Mouse (Mus musculus) hindbrain, embryonic 11.5 days (tissue): ENCODE measurements around the gene Socs2. TPM values are rescaled to one million over a fixed set of nuclear protein-coding genes. Genes with fewer than 3 reads are reported as not detected.
"Not testable (repeated sequence)": the region's sequence is repeated elsewhere in the genome, so short reads cannot be mapped to it uniquely, and the experiment has no call there.

Experiments
- ATAC-seq: fragments of 200-750 bp; cut with Nextera tagmentation; 2 replicates; pipeline ENCODE4 v1.8.0; 2017; ENCODE audit warnings: mild to moderate bottlenecking, moderate TSS enrichment, moderate library complexity; ENCODE audit not compliant: low FRiP score
- DNase-seq: peaks from one replicate; pipeline ENCODE4 v3.0.0-alpha.2; 2015; ENCODE audit warnings: low spot score
- H3K27ac ChIP-seq: fragments of 300-500 bp; sonication (generic); 2 replicates; pipeline ENCODE4 v1.5.1; 2014; ENCODE audit warnings: mild to moderate bottlenecking, low read depth, low read length
- H3K27me3 ChIP-seq: fragments of 300-500 bp; sonication (generic); 2 replicates; pipeline ENCODE4 v1.6.1; 2014; ENCODE audit warnings: mild to moderate bottlenecking, low read length, moderate library complexity, mixed read lengths; ENCODE audit not compliant: control insufficient read depth, insufficient read depth
- H3K36me3 ChIP-seq: fragments of 300-500 bp; sonication (generic); 2 replicates; pipeline ENCODE4 v1.6.1; 2014; ENCODE audit warnings: mild to moderate bottlenecking, low read length, moderate library complexity, mixed read lengths; ENCODE audit not compliant: control insufficient read depth, insufficient read depth
- H3K4me1 ChIP-seq: fragments of 300-500 bp; sonication (generic); replicated peaks from 2 replicates; pipeline ENCODE4 v1.6.1; 2014; ENCODE audit warnings: low read length, mixed read lengths; ENCODE audit not compliant: control insufficient read depth, insufficient read depth
- H3K4me2 ChIP-seq: fragments of 300-500 bp; sonication (generic); replicated peaks from 2 replicates; pipeline ENCODE4 v1.6.1; 2014; ENCODE audit warnings: mild to moderate bottlenecking, low read depth, low read length
- H3K4me3 ChIP-seq: fragments of 300-500 bp; sonication (generic); 2 replicates; pipeline ENCODE4 v1.5.1; 2014; ENCODE audit warnings: low read depth, low read length
- H3K9ac ChIP-seq: fragments of 300-500 bp; sonication (generic); 2 replicates; pipeline ENCODE4 v1.6.1; 2014; ENCODE audit warnings: low read depth, low read length
- H3K9me3 ChIP-seq: fragments of 300-500 bp; sonication (generic); 2 replicates; pipeline ENCODE4 v1.6.1; 2016; ENCODE audit warnings: low read length; ENCODE audit not compliant: control insufficient read depth
- WGBS: fragments of 180-500 bp; shearing (Covaris S2); extraction: QIAGEN DNeasy Blood & Tissue Kit; methylation state at CpG from one replicate; pipeline ENCODE4 v1.1.7; 2014; 5-methylcytosine and 5-hydroxymethylcytosine counted together
- polyA plus RNA-seq: library from polyadenylated mRNA; unstranded; fragments of >200 nt; fragmentation: Nextera tagmentation; extraction: Ambion mirVana; gene quantifications from 2 replicates; pipeline ENCODE4 v1.2.1, GENCODE M21; 2014

Gene Socs2
- polyA plus RNA-seq, 1 experiment from 2014 or later, result 58.2 TPM

GRCm38 (mm10) chr10:95390871-95391270, 26.1 kb downstream of the Socs2 start:
- Histone ChIP-seq H3K4me2 (no peak overlapping the region), H3K27me3 (no peaks in the 10 kb centered on the region), H3K27ac (no peak overlapping the region), H3K4me3 (no peak overlapping the region), H3K4me1 (no peaks in the 10 kb centered on the region), H3K9me3 (no peaks in the 10 kb centered on the region), H3K9ac (no peak overlapping the region), H3K36me3 (no peaks in the 10 kb centered on the region)
- no peak for DNase-seq
- no peak for ATAC-seq
- WGBS, result 93% methylated on average over 9 of the region's 9 CpGs

- not testable (repeated sequence) for H3K4me2 ChIP-seq, H3K9me3 ChIP-seq, H3K36me3 ChIP-seq, H3K4me3 ChIP-seq, H3K27ac ChIP-seq, DNase-seq, ATAC-seq, H3K9ac ChIP-seq, H3K4me1 ChIP-seq, H3K27me3 ChIP-seq
- WGBS, result 96% methylated on average over 5 of the region's 5 CpGs
Measured at GRCm38 (mm10) chr10:95389805-95390204, 27.2 kb downstream of the Socs2 start.

GRCm38 (mm10) chr10:95388821-95389477, 28.0 kb downstream of the Socs2 start:
- Histone ChIP-seq H3K36me3 (no peaks in the 10 kb centered on the region), H3K4me1 (no peaks in the 10 kb centered on the region), H3K9ac (no peak overlapping the region), H3K4me3 (no peak overlapping the region), H3K4me2 (no peak overlapping the region), H3K27me3 (no peaks in the 10 kb centered on the region), H3K9me3 (no peaks in the 10 kb centered on the region), H3K27ac (no peak overlapping the region)
- ATAC-seq, result no peak
- DNase-seq, result no peak
- WGBS, result 75% methylated on average over 23 of the region's 23 CpGs

GRCm38 (mm10) chr10:95386527-95386926, 30.5 kb downstream of the Socs2 start:
- no peak for ATAC-seq
- 90% methylated on average over 6 of the region's 6 CpGs for WGBS
- H3K9me3 ChIP-seq, result no peaks in the 10 kb centered on the region
- no peak overlapping the region for H3K9ac ChIP-seq
- H3K27me3 ChIP-seq, result no peaks in the 10 kb centered on the region
- no peak overlapping the region for H3K4me3 ChIP-seq
- no peak overlapping the region for H3K27ac ChIP-seq
- no peaks in the 10 kb centered on the region for H3K4me1 ChIP-seq
- no peaks in the 10 kb centered on the region for H3K36me3 ChIP-seq
- no peak overlapping the region for H3K4me2 ChIP-seq
- no peak for DNase-seq

- H3K27me3 ChIP-seq, result no peaks in the 10 kb centered on the region
- no peaks in the 10 kb centered on the region for H3K9me3 ChIP-seq
- no peak overlapping the region for H3K9ac ChIP-seq
- H3K4me2 ChIP-seq, result no peak overlapping the region
- H3K27ac ChIP-seq, result no peak overlapping the region
- no peak for DNase-seq
- no peaks in the 10 kb centered on the region for H3K36me3 ChIP-seq
- no peak for ATAC-seq
- no peaks in the 10 kb centered on the region for H3K4me1 ChIP-seq
- no peak overlapping the region for H3K4me3 ChIP-seq
- WGBS, result 76% methylated on average over 4 of the region's 4 CpGs
Measured at GRCm38 (mm10) chr10:95385801-95386203, 31.2 kb downstream of the Socs2 start.

- DNase-seq (no peak), ATAC-seq (no peak)
- H3K9me3 ChIP-seq, result no peaks in the 10 kb centered on the region
- H3K27ac ChIP-seq, result no peak overlapping the region
- H3K4me2 ChIP-seq, result no peak overlapping the region
- 92% methylated on average over 1 of the region's 1 CpGs for WGBS
- H3K4me3 ChIP-seq, result no peak overlapping the region
- no peaks in the 10 kb centered on the region for H3K27me3 ChIP-seq
- H3K36me3 ChIP-seq, result no peaks in the 10 kb centered on the region
- H3K9ac ChIP-seq, result no peak overlapping the region
- H3K4me1 ChIP-seq, result no peaks in the 10 kb centered on the region
Measured at GRCm38 (mm10) chr10:95385081-95385480, 31.9 kb downstream of the Socs2 start.

GRCm38 (mm10) chr10:95384446-95384845, 32.5 kb downstream of the Socs2 start:
- Histone ChIP-seq H3K4me1 (no peaks in the 10 kb centered on the region), H3K4me3 (no peak overlapping the region), H3K9ac (no peak overlapping the region), H3K27me3 (no peaks in the 10 kb centered on the region), H3K27ac (no peak overlapping the region), H3K4me2 (no peak overlapping the region), H3K9me3 (no peaks in the 10 kb centered on the region), H3K36me3 (no peaks in the 10 kb centered on the region)
- no peak for ATAC-seq
- WGBS, result 85% methylated on average over 8 of the region's 8 CpGs
- no peak for DNase-seq

GRCm38 (mm10) chr10:95373340-95373739, 43.6 kb downstream of the Socs2 start:
- no peaks in the 10 kb centered on the region for H3K9me3 ChIP-seq
- no peak overlapping the region for H3K4me3 ChIP-seq
- ATAC-seq (no peak), DNase-seq (no peak)
- H3K27me3 ChIP-seq, result no peaks in the 10 kb centered on the region
- 92% methylated on average over 6 of the region's 6 CpGs for WGBS
- H3K36me3 ChIP-seq, result no peaks in the 10 kb centered on the region
- H3K27ac ChIP-seq, result no peak overlapping the region
- H3K4me2 ChIP-seq, result no peak overlapping the region
- H3K4me1 ChIP-seq, result no peaks in the 10 kb centered on the region
- H3K9ac ChIP-seq, result no peak overlapping the region

GRCm38 (mm10) chr10:95371942-95372341, 45.0 kb downstream of the Socs2 start:
- Histone ChIP-seq H3K9ac (no peak overlapping the region), H3K36me3 (no peaks in the 10 kb centered on the region), H3K9me3 (no peaks in the 10 kb centered on the region), H3K4me3 (no peak overlapping the region), H3K4me2 (no peak overlapping the region), H3K27ac (no peak overlapping the region), H3K4me1 (no peaks in the 10 kb centered on the region), H3K27me3 (no peaks in the 10 kb centered on the region)
- 93% methylated on average over 3 of the region's 3 CpGs for WGBS
- DNase-seq, result no peak
- ATAC-seq, result no peak
